In the genomic region with DNA sequence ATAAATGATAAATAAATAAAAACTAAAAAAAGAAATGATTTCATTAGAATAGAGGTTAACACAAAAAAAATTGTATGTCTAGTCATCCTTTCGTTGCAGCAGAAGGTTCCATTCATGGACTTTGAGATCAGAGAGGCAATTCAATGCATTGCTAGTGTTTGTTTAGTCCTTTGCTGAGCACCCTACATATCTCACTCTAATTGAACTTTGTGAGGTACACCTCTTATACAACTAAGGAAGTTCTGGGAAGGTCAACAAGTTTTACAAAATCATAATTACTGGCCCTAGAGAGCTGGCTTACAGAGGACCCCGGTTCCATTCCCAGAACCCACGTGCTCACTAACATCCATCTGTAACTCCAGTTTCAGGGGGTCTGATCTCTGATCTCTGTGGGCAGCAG, we compare ENCODE assay signal across 18 mouse cellular contexts. TPM values are rescaled to one million over a fixed set of nuclear protein-coding genes. Genes with fewer than 3 reads are reported as not detected.
"Had no signal": no experiment of that assay in that cellular context is flagged by ENCODE, and none has a peak within 500 bp of the region (broad histone marks: within the 10 kb centered on the region; RNA-seq: fewer than 3 reads in every experiment).

No protein-coding gene starts in this region.

- ATAC-seq: liver, postnatal 0 days; lung, postnatal 0 days; midbrain, embryonic 13.5 days; midbrain, embryonic 15.5 days had no signal

- DNase-seq: liver, postnatal 0 days; lung, adult 2 months; lung, postnatal 14 days; lung, postnatal 36 days; right cerebral cortex, postnatal 14 days; spleen, adult 18-20 months; thymus, adult 18-20 months; thymus, postnatal 14 days; thymus, postnatal 36 days had no signal

- H3K9ac ChIP-seq: liver, postnatal 0 days; lung, embryonic 15.5 days; midbrain, embryonic 13.5 days; midbrain, embryonic 15.5 days; neural tube, embryonic 12.5 days had no signal

- H3K27me3 ChIP-seq: lung, embryonic 15.5 days; megakaryocyte, embryonic 14.5 days; midbrain, embryonic 13.5 days; midbrain, embryonic 15.5 days; neural tube, embryonic 12.5 days had no signal

- H3K36me3 ChIP-seq: lung, embryonic 15.5 days; midbrain, embryonic 15.5 days; neural tube, embryonic 12.5 days had no signal

- H3K4me2 ChIP-seq: lung, embryonic 15.5 days; midbrain, embryonic 13.5 days; midbrain, embryonic 15.5 days; neural tube, embryonic 12.5 days had no signal

- H3K4me1 ChIP-seq: lung, embryonic 15.5 days; megakaryocyte, embryonic 14.5 days; midbrain, embryonic 13.5 days; midbrain, embryonic 15.5 days; neural tube, embryonic 12.5 days had no signal

- H3K27ac ChIP-seq: lung, embryonic 15.5 days; macrophage; midbrain, embryonic 13.5 days; midbrain, embryonic 15.5 days; neural tube, embryonic 12.5 days had no signal

- H3K4me3 ChIP-seq: lung, embryonic 15.5 days; megakaryocyte, embryonic 14.5 days; midbrain, embryonic 13.5 days; midbrain, embryonic 15.5 days; neural tube, embryonic 12.5 days had no signal

- H3K9me3 ChIP-seq: lung, embryonic 15.5 days; megakaryocyte, embryonic 14.5 days; midbrain, embryonic 13.5 days; midbrain, embryonic 15.5 days; neural tube, embryonic 12.5 days had no signal

RNA-seq across cellular contexts. Expression of a gene that starts 46.3 kb away (rescaled TPM):
- total RNA-seq: midbrain, postnatal 0 days had no signal
- polyA plus RNA-seq: lung, embryonic 15.5 days; thymus, postnatal 0 days had no signal
